Mouse (Mus musculus) midbrain, embryonic 15.5 days (tissue): ENCODE data around the gene Far1. TPM values are rescaled to one million over a fixed set of nuclear protein-coding genes. Genes with fewer than 3 reads are reported as not detected.

Experiments
- ATAC-seq: fragments of 200-750 bp; cut with Nextera tagmentation; replicated peaks from 2 replicates; pipeline ENCODE4 v1.8.0; 2017; ENCODE audit warnings: moderate TSS enrichment
- H3K27ac ChIP-seq: fragments of 300-500 bp; sonication (generic); 2 replicates; pipeline ENCODE4 v1.5.1; 2015; ENCODE audit warnings: mild to moderate bottlenecking, inconsistent platforms
- H3K27me3 ChIP-seq: fragments of 300-500 bp; sonication (generic); replicated peaks from 2 replicates; pipeline ENCODE4 v1.6.1; 2015; ENCODE audit warnings: inconsistent platforms
- H3K36me3 ChIP-seq: fragments of 300-500 bp; sonication (generic); replicated peaks from 2 replicates; pipeline ENCODE4 v1.6.1; 2015; ENCODE audit warnings: inconsistent platforms
- H3K4me1 ChIP-seq: fragments of 300-500 bp; sonication (generic); 2 replicates; pipeline ENCODE4 v1.6.1; 2015; ENCODE audit warnings: inconsistent platforms
- H3K4me2 ChIP-seq: fragments of 300-500 bp; sonication (generic); 2 replicates; pipeline ENCODE4 v1.6.1; 2015; ENCODE audit warnings: inconsistent platforms, mild to moderate bottlenecking, moderate library complexity
- H3K4me3 ChIP-seq: fragments of 300-500 bp; sonication (generic); 2 replicates; pipeline ENCODE4 v1.5.1; 2015; ENCODE audit warnings: mild to moderate bottlenecking, inconsistent platforms
- H3K9ac ChIP-seq: fragments of 300-500 bp; sonication (generic); 2 replicates; pipeline ENCODE4 v1.6.1; 2015; ENCODE audit warnings: mild to moderate bottlenecking, inconsistent platforms
- H3K9me3 ChIP-seq: fragments of 300-500 bp; sonication (generic); 2 replicates; pipeline ENCODE4 v1.6.1; 2016; ENCODE audit warnings: inconsistent platforms
- WGBS: fragments of 180-500 bp; shearing (Covaris S2); methylation state at CpG from one replicate; pipeline ENCODE4 v1.1.7; 2015; ENCODE audit warnings: mixed read lengths; 5-methylcytosine and 5-hydroxymethylcytosine counted together
- polyA plus RNA-seq: library from polyadenylated mRNA; unstranded; fragments of >200 nt; fragmentation: Nextera tagmentation; extraction: Ambion mirVana; gene quantifications from 2 replicates; pipeline ENCODE4 v1.2.1, GENCODE M21; 2015

The Far1 gene
- polyA plus RNA-seq, 1 experiment from 2014 or later, result 58.0 TPM

DNA sequence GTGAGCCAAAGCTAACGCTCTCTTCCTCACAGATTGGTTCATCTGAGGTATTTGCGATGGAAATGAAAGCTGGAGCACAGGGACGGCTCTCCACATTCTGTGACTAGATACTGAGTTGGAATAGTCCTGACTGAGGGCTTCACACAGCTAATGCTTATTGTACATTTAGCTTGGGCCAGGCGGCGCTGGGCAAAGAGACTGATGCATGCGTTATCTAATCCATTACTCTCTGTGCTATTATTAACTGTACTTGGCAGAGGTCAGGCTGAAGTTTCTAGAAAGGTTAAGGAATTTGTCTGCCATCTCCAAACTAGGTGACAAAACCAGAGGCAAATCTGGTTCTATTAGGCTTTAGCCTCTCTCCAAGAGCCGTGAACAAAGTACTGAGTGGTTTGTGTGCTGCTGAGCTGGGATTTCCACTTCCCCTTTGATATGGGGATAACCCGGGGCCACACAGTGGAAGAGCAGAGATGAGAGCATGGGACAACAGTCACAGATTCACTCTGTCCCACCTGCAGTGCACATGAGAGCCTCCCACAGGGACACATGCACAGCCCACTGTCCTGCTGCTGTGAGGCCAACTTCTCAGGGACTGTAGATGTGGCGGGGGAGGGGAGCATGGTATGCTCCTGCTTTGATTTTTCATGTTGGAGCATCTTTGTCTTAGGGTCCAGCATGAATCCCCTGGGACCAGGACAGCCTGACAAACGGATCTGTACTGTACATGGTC, 100.7 kb downstream of the Far1 start:
- Histone ChIP-seq H3K36me3 (no peaks in the 10 kb centered on the region), H3K27ac (no peak overlapping the region), H3K4me1 (no peaks in the 10 kb centered on the region), H3K4me3 (no peak overlapping the region), H3K9ac (no peak overlapping the region), H3K27me3 (no peaks in the 10 kb centered on the region), H3K9me3 (no peaks in the 10 kb centered on the region), H3K4me2 (no peak overlapping the region)
- WGBS, result 85% methylated on average over 10 of the region's 10 CpGs
- no peak for ATAC-seq

DNA sequence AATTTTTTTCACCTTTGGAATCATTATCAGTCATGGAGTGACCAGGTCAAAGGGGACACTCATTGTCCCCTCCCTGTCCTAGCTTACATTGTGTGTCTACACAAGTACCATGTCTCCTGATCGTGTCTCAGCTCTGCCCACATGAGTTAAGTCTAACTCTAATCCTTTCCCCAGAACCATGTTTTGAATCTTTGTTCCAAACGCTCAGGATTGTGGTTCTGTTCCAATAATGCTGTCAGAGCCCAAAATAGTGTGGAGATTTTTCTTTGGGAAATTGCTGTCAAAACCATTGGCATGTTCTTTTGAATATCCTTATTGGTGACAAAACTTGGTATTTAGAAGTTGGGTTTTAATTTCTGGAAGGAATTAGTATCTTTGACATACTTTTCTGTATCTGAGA, 105.5 kb downstream of the Far1 start:
- no peak overlapping the region for H3K4me2 ChIP-seq
- no peaks in the 10 kb centered on the region for H3K9me3 ChIP-seq
- 88% methylated on average over 2 of the region's 2 CpGs for WGBS
- ATAC-seq, result no peak
- H3K4me3 ChIP-seq, result no peak overlapping the region
- H3K4me1 ChIP-seq, result no peaks in the 10 kb centered on the region
- H3K36me3 ChIP-seq, result no peaks in the 10 kb centered on the region
- no peak overlapping the region for H3K27ac ChIP-seq
- no peaks in the 10 kb centered on the region for H3K27me3 ChIP-seq
- no peak overlapping the region for H3K9ac ChIP-seq

DNA sequence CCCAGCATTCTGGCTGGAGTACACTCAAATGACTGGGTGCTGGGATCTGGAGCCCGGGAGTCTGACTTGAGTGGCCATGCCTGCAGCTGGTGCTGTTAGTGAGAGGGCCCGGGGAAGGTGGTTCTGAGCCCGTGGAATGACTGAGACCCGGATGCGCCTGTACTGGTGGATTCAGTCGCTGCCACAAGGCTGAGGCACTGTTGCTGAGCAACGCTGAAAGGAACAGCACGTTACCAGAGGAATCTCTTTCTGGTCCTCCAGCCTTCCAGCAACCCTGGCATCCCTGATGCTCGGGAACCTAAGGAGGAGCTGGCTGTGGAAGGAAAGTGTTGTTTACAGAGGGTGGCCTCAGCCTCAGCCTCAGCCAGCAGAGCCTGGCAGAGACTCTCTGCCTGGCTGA, 106.1 kb downstream of the Far1 start:
- no peak overlapping the region for H3K4me2 ChIP-seq
- H3K27ac ChIP-seq, result no peak overlapping the region
- no peaks in the 10 kb centered on the region for H3K36me3 ChIP-seq
- whole genome bisulfite sequencing, result 66% methylated on average over 9 of the region's 9 CpGs
- H3K9me3 ChIP-seq, result no peaks in the 10 kb centered on the region
- ATAC-seq, result no peak
- H3K4me3 ChIP-seq, result no peak overlapping the region
- H3K27me3 ChIP-seq, result no peaks in the 10 kb centered on the region
- no peak overlapping the region for H3K9ac ChIP-seq
- H3K4me1 ChIP-seq, result no peaks in the 10 kb centered on the region

Other genes starting within 250 kb of the Far1 start
- 76.6 and 79.7 TPM in 2 replicates for gene Btbd10, start 144.4 kb upstream of the Far1 start, polyA plus RNA-seq
- gene Pth, start 125.3 kb upstream of the Far1 start, polyA plus RNA-seq, result not detected in 2 replicates